Mouse (Mus musculus) retina, postnatal 1 day (tissue): ENCODE data around the gene Dll1.

Source experiments
- DNase-seq: peaks from one replicate; pipeline ENCODE4 v3.0.0-alpha.2; 2012

Gene Dll1

GRCm38 (mm10) chr17:15378413-15379109 is 1.9 kb upstream of the Dll1 start:
- peak; percentile 63 for DNase-seq

GRCm38 (mm10) chr17:15377901-15378300 is 1.2 kb upstream of the Dll1 start:
- DNase-seq, result peak; percentile 67

GRCm38 (mm10) chr17:15375701-15376493 is 775 bp downstream of the Dll1 start:
- peak; percentile 95 for DNase-seq

- DNase-seq, result no peak
Measured at GRCm38 (mm10) chr17:15375224-15375623, 1.4 kb downstream of the Dll1 start.

- peak; percentile 49 for DNase-seq
Measured at GRCm38 (mm10) chr17:15374321-15375141, 2.1 kb downstream of the Dll1 start.

- DNase-seq, result no peak
Measured at GRCm38 (mm10) chr17:15372931-15373652, 3.6 kb downstream of the Dll1 start.

GRCm38 (mm10) chr17:15371967-15372835 is 4.5 kb downstream of the Dll1 start:
- peak; percentile 93 for DNase-seq

- DNase-seq, result no peak
Measured at GRCm38 (mm10) chr17:15370401-15370800, 6.3 kb downstream of the Dll1 start.

- DNase-seq, result no peak
Measured at GRCm38 (mm10) chr17:15365650-15366049, 11.0 kb downstream of the Dll1 start.

GRCm38 (mm10) chr17:15363656-15364055 is 13.0 kb downstream of the Dll1 start:
- no peak for DNase-seq

GRCm38 (mm10) chr17:15357071-15357470 is 19.6 kb downstream of the Dll1 start:
- DNase-seq, result no peak

- no peak for DNase-seq
Measured at GRCm38 (mm10) chr17:15356526-15356925, 20.1 kb downstream of the Dll1 start.

GRCm38 (mm10) chr17:15355072-15355471 is 21.6 kb downstream of the Dll1 start:
- DNase-seq, result no peak

- DNase-seq, result no peak
Measured at GRCm38 (mm10) chr17:15354006-15354405, 22.7 kb downstream of the Dll1 start.

- no peak for DNase-seq
Measured at GRCm38 (mm10) chr17:15352869-15353610, 23.6 kb downstream of the Dll1 start.

GRCm38 (mm10) chr17:15350152-15350551 is 26.5 kb downstream of the Dll1 start:
- no peak for DNase-seq

GRCm38 (mm10) chr17:15343071-15343822 is 33.4 kb downstream of the Dll1 start:
- DNase-seq, result peak; percentile 95

- no peak for DNase-seq
Measured at GRCm38 (mm10) chr17:15337906-15338305, 38.8 kb downstream of the Dll1 start.

GRCm38 (mm10) chr17:15329740-15330318 is 46.8 kb downstream of the Dll1 start:
- no peak for DNase-seq

GRCm38 (mm10) chr17:15327106-15327505 is 49.6 kb downstream of the Dll1 start:
- no peak for DNase-seq
